Mouse (Mus musculus) small intestine, adult 2 months (tissue): Measurements from ENCODE around the gene Rufy1.

Experiments used
- CTCF ChIP-seq: fragments of 200-500 bp; IDR thresholded peaks from 2 replicates; pipeline ENCODE4 v1.5.1; 2012; ENCODE audit warnings: low read depth, mild to moderate bottlenecking, control low read depth, inconsistent platforms, low read length, moderate library complexity, mixed read lengths; ENCODE audit not compliant: insufficient replicate concordance, insufficient read length; ENCODE audit errors: extremely low read depth
- POLR2A ChIP-seq: fragments of 200-500 bp; IDR thresholded peaks from 2 replicates; pipeline ENCODE4 v1.6.1; 2012; ENCODE audit warnings: low read depth, mild to moderate bottlenecking, control low read depth, inconsistent platforms, low read length, moderate library complexity

DNA sequence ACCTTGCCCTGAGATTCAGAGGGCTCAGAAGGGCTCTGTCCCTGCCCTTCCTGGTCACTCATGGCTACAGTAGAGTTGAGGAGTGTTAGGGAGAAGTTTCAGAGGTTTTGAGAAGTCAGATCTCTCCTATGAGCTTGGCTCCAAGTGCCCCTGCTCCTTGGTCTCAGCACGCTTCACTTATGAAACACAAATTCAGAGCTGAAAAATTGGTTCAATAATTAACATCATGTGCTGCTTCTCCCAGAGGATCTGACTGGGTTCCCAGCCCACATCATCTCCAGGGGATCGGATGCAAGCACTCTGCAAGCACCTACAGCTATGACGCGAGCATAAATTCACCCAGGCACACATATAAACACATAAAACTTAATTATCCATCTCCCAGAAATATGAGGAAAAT is 4.9 kb downstream of the Rufy1 start:
- TF ChIP-seq CTCF, result no peak
- no peak for TF ChIP-seq POLR2A
